Comparison of ENCODE assay signal across 15 mouse cellular contexts in the genomic region with DNA sequence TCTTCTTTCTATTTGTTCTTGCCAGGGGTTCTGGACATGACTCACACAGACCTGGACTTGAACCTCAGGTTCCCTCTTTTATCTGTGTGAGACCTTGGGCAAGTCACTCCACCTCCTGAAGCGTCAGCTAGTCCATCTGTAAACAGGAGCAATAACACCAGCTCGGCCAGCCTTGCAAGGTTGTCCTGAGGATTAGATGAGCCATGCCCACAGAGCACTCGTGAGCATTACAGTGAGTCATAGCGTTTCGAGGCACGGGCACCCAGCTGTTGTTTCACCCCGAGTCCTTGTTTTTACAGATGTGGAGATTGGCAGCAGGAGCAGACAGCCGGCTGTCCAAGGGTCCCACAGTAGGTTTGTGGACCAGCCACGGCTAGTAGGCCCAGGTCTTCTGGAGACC. TPM values are rescaled to one million over a fixed set of nuclear protein-coding genes. Genes with fewer than 3 reads are reported as not detected.
"Had no signal": no experiment of that assay in that cellular context is flagged by ENCODE, and none has a peak within 500 bp of the region (broad histone marks: within the 10 kb centered on the region; RNA-seq: fewer than 3 reads in every experiment).

No protein-coding gene starts in this region.

- H3K9ac ChIP-seq: limb, embryonic 12.5 days; liver, embryonic 13.5 days; liver, postnatal 0 days; lung, embryonic 15.5 days; midbrain, embryonic 15.5 days; neural tube, embryonic 13.5 days had no signal

- H3K4me2 ChIP-seq: limb, embryonic 12.5 days; liver, embryonic 13.5 days; lung, embryonic 15.5 days; midbrain, embryonic 15.5 days; neural tube, embryonic 13.5 days had no signal

- H3K4me3 ChIP-seq: layer of hippocampus, adult 2 months; limb, embryonic 12.5 days; liver, embryonic 13.5 days; lung, embryonic 15.5 days; midbrain, embryonic 15.5 days; neural tube, embryonic 13.5 days had no signal

- H3K9me3 ChIP-seq: limb, embryonic 12.5 days; liver, embryonic 13.5 days; lung, embryonic 15.5 days; midbrain, embryonic 15.5 days; neural tube, embryonic 13.5 days had no signal

- ATAC-seq: liver, postnatal 0 days; midbrain, embryonic 15.5 days had no signal

- H3K27ac ChIP-seq: layer of hippocampus, adult 2 months; limb, embryonic 12.5 days; liver, embryonic 13.5 days; lung, embryonic 15.5 days; midbrain, embryonic 15.5 days; neural tube, embryonic 13.5 days had no signal

- H3K36me3 ChIP-seq: limb, embryonic 12.5 days; lung, embryonic 15.5 days; midbrain, embryonic 15.5 days; neural tube, embryonic 13.5 days had no signal

- DNase-seq: kidney, postnatal 10 days; kidney, postnatal 4 days; liver; liver, embryonic 13.5 days; liver, postnatal 0 days; lung, postnatal 14 days; retina, postnatal 1 day; right cerebral cortex, postnatal 4 days; thymus, postnatal 36 days had no signal

- H3K27me3 ChIP-seq: lung, embryonic 15.5 days had no signal

RNA-seq across cellular contexts. Expression of a gene that starts 11.2 kb away (rescaled TPM):
- total RNA-seq: monocyte, adult 5-6 weeks had no signal

RNA-seq across cellular contexts. Expression of a gene that starts 20.4 kb away (rescaled TPM):
- total RNA-seq: monocyte, adult 5-6 weeks had no signal
- polyA plus RNA-seq: liver, postnatal 0 days had no signal
